Mouse (Mus musculus): Measurements from ENCODE around the gene Upk3bl.

DNA sequence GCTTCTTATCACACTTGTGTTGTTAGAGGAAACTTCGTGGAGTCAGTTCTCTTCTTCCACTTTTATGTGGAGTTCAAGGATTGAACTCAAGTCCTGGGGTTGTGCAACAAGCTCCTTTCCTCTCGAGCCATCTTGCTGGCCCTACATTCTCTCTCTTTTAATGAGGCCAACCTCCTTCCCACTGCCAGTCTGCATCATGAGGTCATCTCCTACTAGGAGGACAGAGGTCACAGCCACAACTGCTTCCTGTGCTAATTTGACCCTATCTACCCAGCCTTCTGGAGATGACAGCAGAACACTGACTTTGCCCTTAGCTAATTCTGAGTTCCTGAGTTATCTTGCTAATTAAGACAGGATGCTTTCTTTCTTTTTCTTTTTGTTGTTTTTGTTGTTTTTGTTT lies 54.2 kb downstream of the Upk3bl start:
- no peak for TF ChIP-seq CTCF (IDR thresholded peaks at IDR 0.05; ENCODE audit: borderline replicate concordance, insufficient read depth, low read length)
- no peak for TF ChIP-seq POLR2A (IDR thresholded peaks at IDR 0.05; ENCODE audit: low read depth, low read length)

Data from embryonic fibroblast, embryonic 13.5 days (primary cell).